ENCODE assay signal across 23 mouse cellular contexts in genomic region chr4:92565357-92565756, GRCm38 (mm10).
A peak's percentile ranks its signal among the peaks of the same experiment; 100 is the strongest.
DNase-seq lines count a peak whose midpoint lies in the region; ATAC-seq lines count a peak whose summit lies in the region.
"Had no signal": no experiment of that assay in that cellular context is flagged by ENCODE, and none has a peak within 500 bp of the region (broad histone marks: within the 10 kb centered on the region; RNA-seq: fewer than 3 reads in every experiment).

No protein-coding gene starts in this region.

- 0 out of 2 replicates have a peak, but pooled peaks cover 5% of the 10 kb centered on the region for H3K4me1 ChIP-seq in hindbrain, embryonic 13.5 days (replicated peaks)
- 0 out of 2 replicates have a peak, but pooled peaks cover 3% of the 10 kb centered on the region for H3K4me1 ChIP-seq in neural tube, embryonic 13.5 days (replicated peaks)
- H3K4me1 ChIP-seq: heart, embryonic 15.5 days had no signal

- no peaks in the 10 kb centered on the region for H3K27me3 ChIP-seq in hindbrain, embryonic 13.5 days
- H3K27me3 ChIP-seq in neural tube, embryonic 13.5 days, result no peaks in the 10 kb centered on the region
- H3K27me3 ChIP-seq: heart, embryonic 15.5 days; Patski had no signal

- no peaks in the 10 kb centered on the region for H3K9me3 ChIP-seq in hindbrain, embryonic 13.5 days
- no peaks in the 10 kb centered on the region for H3K9me3 ChIP-seq in neural tube, embryonic 13.5 days
- H3K9me3 ChIP-seq: heart, embryonic 15.5 days had no signal

- no peak overlapping the region for H3K4me3 ChIP-seq in hindbrain, embryonic 13.5 days
- no peak overlapping the region for H3K4me3 ChIP-seq in neural tube, embryonic 13.5 days
- H3K4me3 ChIP-seq: gastrocnemius, adult 2 months; heart, embryonic 15.5 days; left cerebral cortex, adult 2 months; myocyte had no signal

- intact Hi-C loops in left cerebral cortex, postnatal 36 days (cut with DNase I), result no loop called here

- peak; percentile 9 for DNase-seq in adrenal gland, postnatal 14 days
- DNase-seq in adrenal gland, postnatal 25 days, result no peak
- DNase-seq in NIH3T3 (ENCODE audit: low read depth), result peak; percentile 80
- DNase-seq in left cerebral cortex, postnatal 36 days (ENCODE audit: low spot score in 2 of 2), result no peak
- DNase-seq: cerebellum, adult 18-20 months; cerebellum, postnatal 36 days; gastrocnemius, adult 2 months; heart, postnatal 36 days; kidney, adult 2 months; lung, postnatal 4 days; retina, postnatal 1 day; right cerebral cortex, postnatal 25 days; spleen, adult 18-20 months had no signal

- H3K4me2 ChIP-seq in hindbrain, embryonic 13.5 days, result no peak overlapping the region
- no peak overlapping the region for H3K4me2 ChIP-seq in neural tube, embryonic 13.5 days
- H3K4me2 ChIP-seq: heart, embryonic 15.5 days had no signal

- WGBS in hindbrain, embryonic 13.5 days, result 39% methylated on average over 2 of the region's 2 CpGs
- 46% methylated on average over 2 of the region's 2 CpGs for WGBS in neural tube, embryonic 13.5 days

- H3K9ac ChIP-seq in hindbrain, embryonic 13.5 days, result no peak overlapping the region
- no peak overlapping the region for H3K9ac ChIP-seq in neural tube, embryonic 13.5 days
- H3K9ac ChIP-seq: heart, embryonic 15.5 days had no signal

- no peak overlapping the region for H3K27ac ChIP-seq in hindbrain, embryonic 13.5 days
- H3K27ac ChIP-seq in neural tube, embryonic 13.5 days (replicated peaks), result no peak overlapping the region
- H3K27ac ChIP-seq: gastrocnemius, adult 2 months; heart, embryonic 15.5 days; kidney, postnatal 0 days; left cerebral cortex, adult 2 months had no signal

- no peaks in the 10 kb centered on the region for H3K36me3 ChIP-seq in hindbrain, embryonic 13.5 days
- no peaks in the 10 kb centered on the region for H3K36me3 ChIP-seq in neural tube, embryonic 13.5 days
- H3K36me3 ChIP-seq: heart, embryonic 15.5 days had no signal

- peak; percentile 74 for ATAC-seq in hindbrain, embryonic 13.5 days (ENCODE audit: low FRiP score)
- ATAC-seq in neural tube, embryonic 13.5 days (ENCODE audit: low read depth), result 0 out of 2 replicates have a peak, but pooled peaks have one; percentile 63
- no peak for ATAC-seq in cerebellum, adult (ENCODE audit: insufficient number of reproducible peaks, low FRiP score, low TSS enrichment)
- ATAC-seq: inflammation-experienced regulatory T-cells, adult 6 months; midbrain, embryonic 16.5 days; Patski had no signal

Comparison
In these comparisons a context has a peak if more than half of its experiments do, and no peak if none do; other contexts are left out.
1. DNase-seq: peak in adrenal gland, postnatal 14 days (single experiment) and NIH3T3 (single experiment); none in adrenal gland, postnatal 25 days (single experiment) and left cerebral cortex, postnatal 36 days (0 of 2).